24 mouse cellular contexts compared by ENCODE assay signal in genomic region chr4:131212711-131213110, GRCm38 (mm10).
A peak's percentile ranks its signal among the peaks of the same experiment; 100 is the strongest.
DNase-seq lines count a peak whose midpoint lies in the region; ATAC-seq and TF ChIP-seq lines count a peak whose summit lies in the region.
"Had no signal": no experiment of that assay in that cellular context is flagged by ENCODE, and none has a peak within 500 bp of the region (broad histone marks: within the 10 kb centered on the region; RNA-seq: fewer than 3 reads in every experiment).

No protein-coding gene starts in this region.

- peak; percentile 30; the same call in 1 of the 2 replicates for ATAC-seq in embryonic facial prominence, embryonic 14.5 days (ENCODE audit: low read depth)
- ATAC-seq in limb, embryonic 14.5 days (ENCODE audit: low FRiP score, low read depth) = no peak
- ATAC-seq: CD4-positive, CD25-positive, alpha-beta regulatory T cell, adult 4 months; hindbrain, postnatal 0 days; inflammation-experienced regulatory T-cells, adult 6 months; intestine, embryonic 16.5 days had no signal

- DNase-seq in embryonic facial prominence, embryonic 14.5 days (ENCODE audit: low spot score) = peak; percentile 57
- no peak for DNase-seq in embryonic facial prominence, embryonic 10.5 days (ENCODE audit: low spot score)
- peak; percentile 7 for DNase-seq in limb, embryonic 14.5 days (ENCODE audit: low spot score)
- no peak for DNase-seq in limb, embryonic 10.5 days (ENCODE audit: low spot score)
- peak; percentile 27 for DNase-seq in retina, postnatal 1 day
- no peak for DNase-seq in kidney, postnatal 25 days
- DNase-seq: adrenal gland, adult 2 months; adrenal gland, postnatal 14 days; cerebellum, postnatal 14 days; gastrocnemius, postnatal 10 days; gastrocnemius, postnatal 36 days; heart, adult 2 months; heart, postnatal 14 days; heart, postnatal 4 days had no signal

- no peak overlapping the region for H3K9ac ChIP-seq in embryonic facial prominence, embryonic 14.5 days (ENCODE audit: low read depth, low read length)
- H3K9ac ChIP-seq in limb, embryonic 14.5 days (ENCODE audit: low read depth, low read length, severe bottlenecking) = no peak overlapping the region
- H3K9ac ChIP-seq: embryonic facial prominence, embryonic 12.5 days; forebrain, embryonic 12.5 days; heart, embryonic 13.5 days; hindbrain, embryonic 14.5 days had no signal

- no peaks in the 10 kb centered on the region for H3K27me3 ChIP-seq in embryonic facial prominence, embryonic 14.5 days (replicated peaks; ENCODE audit: control insufficient read depth, insufficient read depth, low read length)
- H3K27me3 ChIP-seq in embryonic facial prominence, embryonic 10.5 days (replicated peaks; ENCODE audit: low read depth, poor library complexity, severe bottlenecking) = no peaks in the 10 kb centered on the region
- no peaks in the 10 kb centered on the region for H3K27me3 ChIP-seq in limb, embryonic 14.5 days (ENCODE audit: control insufficient read depth, insufficient read depth, low read length)
- no peaks in the 10 kb centered on the region for H3K27me3 ChIP-seq in limb, embryonic 10.5 days (ENCODE audit: low read depth, poor library complexity, severe bottlenecking)
- H3K27me3 ChIP-seq: embryonic facial prominence, embryonic 12.5 days; forebrain, embryonic 12.5 days had no signal

- H3K4me1 ChIP-seq in embryonic facial prominence, embryonic 14.5 days (ENCODE audit: control insufficient read depth, insufficient read depth, low read length) = 0 out of 2 replicates have a peak, but pooled peaks cover 3% of the 10 kb centered on the region
- peaks cover 16% of the 10 kb centered on the region for H3K4me1 ChIP-seq in embryonic facial prominence, embryonic 10.5 days
- peaks cover 1% of the 10 kb centered on the region; the same call in 1 of the 2 replicates for H3K4me1 ChIP-seq in limb, embryonic 14.5 days (ENCODE audit: control insufficient read depth, insufficient read depth, low read length)
- H3K4me1 ChIP-seq in limb, embryonic 10.5 days = peaks cover 10% of the 10 kb centered on the region

- 34% methylated on average over 4 of the region's 4 CpGs for WGBS in embryonic facial prominence, embryonic 14.5 days
- WGBS in embryonic facial prominence, embryonic 10.5 days = 58% methylated on average over 4 of the region's 4 CpGs
- 54% methylated on average over 4 of the region's 4 CpGs for WGBS in limb, embryonic 14.5 days
- 66% methylated on average over 4 of the region's 4 CpGs for WGBS in limb, embryonic 10.5 days

- no peak for TF ChIP-seq POLR2A in limb, embryonic 14.5 days (IDR thresholded peaks at IDR 0.05; ENCODE audit: borderline replicate concordance, extremely low read depth, insufficient read depth, insufficient read length)

- H3K27ac ChIP-seq in embryonic facial prominence, embryonic 14.5 days (replicated peaks; ENCODE audit: low read depth, low read length) = no peak overlapping the region
- no peak overlapping the region for H3K27ac ChIP-seq in embryonic facial prominence, embryonic 10.5 days (replicated peaks)
- H3K27ac ChIP-seq in limb, embryonic 14.5 days (replicated peaks; ENCODE audit: low read depth, low read length) = no peak overlapping the region
- H3K27ac ChIP-seq in limb, embryonic 10.5 days = no peak overlapping the region
- H3K27ac ChIP-seq: embryonic facial prominence, embryonic 12.5 days; forebrain, embryonic 12.5 days; heart, adult 2 months; heart, embryonic 10.5 days; heart, embryonic 13.5 days; hindbrain, embryonic 14.5 days; hindbrain, postnatal 0 days had no signal

- H3K4me3 ChIP-seq in embryonic facial prominence, embryonic 14.5 days (ENCODE audit: low read depth, low read length) = no peak overlapping the region
- H3K4me3 ChIP-seq in embryonic facial prominence, embryonic 10.5 days = no peak overlapping the region
- no peak overlapping the region for H3K4me3 ChIP-seq in limb, embryonic 14.5 days (replicated peaks; ENCODE audit: low read length)
- H3K4me3 ChIP-seq in limb, embryonic 10.5 days = no peak overlapping the region
- H3K4me3 ChIP-seq: embryonic facial prominence, embryonic 12.5 days; erythroblast, embryonic 14.5 days; forebrain, embryonic 12.5 days; heart, adult 2 months; heart, embryonic 10.5 days; heart, embryonic 13.5 days had no signal

- H3K4me2 ChIP-seq in embryonic facial prominence, embryonic 14.5 days (ENCODE audit: low read depth, low read length) = no peak overlapping the region
- no peak overlapping the region for H3K4me2 ChIP-seq in limb, embryonic 14.5 days (replicated peaks; ENCODE audit: low read depth, low read length, severe bottlenecking)
- H3K4me2 ChIP-seq: embryonic facial prominence, embryonic 12.5 days; forebrain, embryonic 12.5 days; heart, embryonic 13.5 days; hindbrain, embryonic 14.5 days had no signal

- H3K36me3 ChIP-seq in embryonic facial prominence, embryonic 14.5 days (ENCODE audit: control insufficient read depth, insufficient read depth, low read length) = no peaks in the 10 kb centered on the region
- H3K36me3 ChIP-seq in embryonic facial prominence, embryonic 10.5 days (replicated peaks) = no peaks in the 10 kb centered on the region
- no peaks in the 10 kb centered on the region for H3K36me3 ChIP-seq in limb, embryonic 14.5 days (ENCODE audit: control insufficient read depth, insufficient read depth, low read length)
- H3K36me3 ChIP-seq in limb, embryonic 10.5 days = no peaks in the 10 kb centered on the region
- H3K36me3 ChIP-seq: embryonic facial prominence, embryonic 12.5 days; forebrain, embryonic 12.5 days; heart, embryonic 10.5 days; heart, embryonic 13.5 days had no signal

- H3K9me3 ChIP-seq in embryonic facial prominence, embryonic 14.5 days (ENCODE audit: control insufficient read depth, low read length) = peaks cover 6% of the 10 kb centered on the region; the same call in 1 of the 2 replicates
- peaks cover 8% of the 10 kb centered on the region for H3K9me3 ChIP-seq in embryonic facial prominence, embryonic 10.5 days
- 0 out of 2 replicates have a peak, but pooled peaks cover 4% of the 10 kb centered on the region for H3K9me3 ChIP-seq in limb, embryonic 14.5 days (ENCODE audit: control insufficient read depth, low read length)
- H3K9me3 ChIP-seq in limb, embryonic 10.5 days (replicated peaks) = peaks cover 2% of the 10 kb centered on the region; the same call in 1 of the 2 replicates

Comparison
In these comparisons a context has a peak if more than half of its experiments do, and no peak if none do; other contexts are left out.
1. DNase-seq: peak in embryonic facial prominence, embryonic 14.5 days (single experiment), limb, embryonic 14.5 days (single experiment) and retina, postnatal 1 day (single experiment); none in embryonic facial prominence, embryonic 10.5 days (single experiment), limb, embryonic 10.5 days (single experiment) and kidney, postnatal 25 days (0 of 2).